Mouse (Mus musculus) gastrocnemius, postnatal 10 days (tissue): ENCODE results near the gene Nrm. TPM values are rescaled to one million over a fixed set of nuclear protein-coding genes. Genes with fewer than 3 reads are reported as not detected.

ENCODE experiments used
- DNase-seq: peaks from one replicate; pipeline ENCODE4 v3.0.0; 2021; ENCODE audit warnings: mixed read lengths
- microRNA-seq, 2 experiments: library from miRNA; unstranded; fragments of <30 nt; microRNA quantifications; one replicate each; pipeline ENCODE4 v1.2.0; 2021
- total RNA-seq, 2 experiments: library from RNA; stranded (reverse); gene quantifications; 2 replicates each; pipeline ENCODE4 v1.2.3; 2021

The Nrm gene
- total RNA-seq, 2 experiments from 2014 or later, result 7.8 to 9.7 TPM

- DNase-seq, result no peak
Observed at GRCm38 (mm10) chr17:35905587-35905986, 44.5 kb downstream of the Nrm start.

- DNase-seq, result no peak
Observed at GRCm38 (mm10) chr17:35907609-35908008, 46.5 kb downstream of the Nrm start.

- peak; percentile 11 for DNase-seq
Observed at GRCm38 (mm10) chr17:35909186-35909918, 48.2 kb downstream of the Nrm start.

- DNase-seq, result peak; percentile 97
Observed at GRCm38 (mm10) chr17:35909919-35910369, 48.8 kb downstream of the Nrm start, which contains the start of gene Atat1. Gene Atat1, minus strand, starts transcription at chr17:35910075.

- no peak for DNase-seq
Observed at GRCm38 (mm10) chr17:35914975-35915374, 53.9 kb downstream of the Nrm start.

Small RNA genes within 50 kb of the gene (microRNA-seq; reads per million reads assigned to microRNA genes)
- gene Gm28033, result 0 to 0.25 reads per million in 2 experiments

Other genes starting within 250 kb of the Nrm start
- gene Gm9573, start 234.7 kb upstream of the Nrm start, total RNA-seq, result not detected
- gene Mucl3, start 217.6 kb upstream of the Nrm start, total RNA-seq, result not detected
- gene Vars2, start 193.7 kb upstream of the Nrm start, total RNA-seq, result 10 to 100 TPM; 17.0 to 24.0 TPM
- 10 to 100 TPM; 18.2 to 20.5 TPM for gene Gtf2h4, start 187.6 kb upstream of the Nrm start, total RNA-seq
- 10 to 100 TPM; 35.2 to 42.8 TPM for gene Ddr1, start 156.7 kb upstream of the Nrm start, total RNA-seq
- gene Ier3, start 39.6 kb upstream of the Nrm start, total RNA-seq, result 1 to 10 TPM; 4.5 to 5.8 TPM
- gene Flot1, start 38.1 kb upstream of the Nrm start, total RNA-seq, result 10 to 100 TPM; 38.8 to 41.3 TPM
- gene Tubb5, start 23.0 kb upstream of the Nrm start, total RNA-seq, result 100 to 1,000 TPM; 205 to 251 TPM
- 10 to 100 TPM; 10.1 to 14.6 TPM for gene Mdc1, start 19.8 kb upstream of the Nrm start, total RNA-seq
- gene Ppp1r18, start 4.3 kb downstream of the Nrm start, total RNA-seq, result 10 to 100 TPM; 14.7 to 21.9 TPM
- 10 to 100 TPM; 12.6 to 16.8 TPM for gene Dhx16, start 18.5 kb downstream of the Nrm start, total RNA-seq
- gene 2310061I04Rik, start 36.1 kb downstream of the Nrm start, total RNA-seq, result 10 to 100 TPM; 49.6 to 56.2 TPM
- gene Atat1, start 48.8 kb downstream of the Nrm start, total RNA-seq, result 1 to 10 TPM; 6.4 to 9.8 TPM
- 10 to 100 TPM; 44.8 to 54.4 TPM for gene Mrps18b, start 55.1 kb downstream of the Nrm start, total RNA-seq
- gene Ppp1r10, start 55.1 kb downstream of the Nrm start, total RNA-seq, result 10 to 100 TPM; 31.4 to 47.1 TPM
- 10 to 100 TPM; 65.7 to 71.6 TPM for gene Abcf1, start 108.4 kb downstream of the Nrm start, total RNA-seq
- 10 to 100 TPM; 21.7 to 28.5 TPM for gene Gnl1, start 118.5 kb downstream of the Nrm start, total RNA-seq
- 1 to 10 TPM; 5.1 to 9.3 TPM for gene Prr3, start 118.9 kb downstream of the Nrm start, total RNA-seq
- under 1 TPM; 0.45 to 0.84 TPM for gene H2-T24, start 159.2 kb downstream of the Nrm start, total RNA-seq
- gene H2-T23, start 171.5 kb downstream of the Nrm start, total RNA-seq, result 1 to 10 TPM; 5.2 to 6.7 TPM
- gene H2-T22, start 181.4 kb downstream of the Nrm start, total RNA-seq, result 1 to 10 TPM; 8.1 to 8.8 TPM
- gene Gm6034, start 181.6 kb downstream of the Nrm start, total RNA-seq, result under 1 TPM in 1 of 2 experiments, not detected in 1; 0.16 TPM
- gene Gm11127, start 197.1 kb downstream of the Nrm start, total RNA-seq, result 1 to 10 TPM; 1.6 to 2.0 TPM